Mouse (Mus musculus) erythroblast, embryonic 14.5 days (primary cell): Measurements from ENCODE around the gene Plcb2.

Experiments used
- GATA1 ChIP-seq: IDR thresholded peaks from 2 replicates; pipeline ENCODE4 v1.6.1; 2012; ENCODE audit warnings: low read length, inconsistent platforms, mixed read lengths
- TAL1 ChIP-seq: IDR thresholded peaks from 3 replicates; pipeline ENCODE4 v1.6.1; 2012; ENCODE audit warnings: low read length, inconsistent platforms, mixed read lengths

GRCm38 (mm10) chr2:118761906-118762783 is 33.9 kb upstream of the Plcb2 start, which contains the start of gene Ccdc9b:
- TF ChIP-seq GATA1 (no peak), TAL1 (no peak)
